ENCODE assay signal across 8 mouse cellular contexts in genomic region chr5:143403221-143404147, GRCm38 (mm10). TPM values are rescaled to one million over a fixed set of nuclear protein-coding genes. Genes with fewer than 3 reads are reported as not detected.
DNase-seq lines count a peak whose midpoint lies in the region; ATAC-seq lines count a peak whose summit lies in the region.

Gene Kdelr2 (plus strand): TSS chr5:143403838.

- no peaks in the 10 kb centered on the region for H3K9me3 ChIP-seq in intestine, embryonic 14.5 days (ENCODE audit: control insufficient read depth, low read length)

- H3K27me3 ChIP-seq in intestine, embryonic 14.5 days (replicated peaks; ENCODE audit: control insufficient read depth, insufficient read depth, low read length) = no peaks in the 10 kb centered on the region

- peak within 1 kb of the TSS; percentile 88 for H3K27ac ChIP-seq in intestine, embryonic 14.5 days (ENCODE audit: low read depth)

- WGBS in intestine, embryonic 14.5 days = under 1% methylated on average over 71 of the region's 72 CpGs

- H3K4me3 ChIP-seq in intestine, embryonic 14.5 days (ENCODE audit: low read depth, low read length) = peak within 1 kb of the TSS; percentile 99

- peaks cover 18% of the 10 kb centered on the region for H3K4me1 ChIP-seq in intestine, embryonic 14.5 days (replicated peaks; ENCODE audit: control insufficient read depth, insufficient read depth, low read length)

- intact Hi-C loops in left cerebral cortex, postnatal 14 days (cut with DNase I) = loop anchor here (5.0 kb wide), 1 partner anchor 59 kb away; the partner anchor contains the start of gene Daglb

- peak within 1 kb of the TSS; percentile 79 for H3K9ac ChIP-seq in intestine, embryonic 14.5 days (ENCODE audit: low read length)

- peak within 1 kb of the TSS; percentile 83 for H3K4me2 ChIP-seq in intestine, embryonic 14.5 days (ENCODE audit: low read length)

- peak; percentile 94 for ATAC-seq in intestine, embryonic 14.5 days (replicated peaks; ENCODE audit: low FRiP score, low TSS enrichment, low read depth)

- peaks cover 32% of the 10 kb centered on the region for H3K36me3 ChIP-seq in intestine, embryonic 14.5 days (ENCODE audit: control insufficient read depth, insufficient read depth, low read length)

- DNase-seq in adrenal gland, adult (ENCODE audit: inconsistent age in 2 of 2, low spot score in 1 of 2) = peak; percentile 94 to 97
- peak; percentile 96 for DNase-seq in embryo, embryonic 10.5 days (ENCODE audit: low spot score)
- peak; percentile 91 for DNase-seq in gastrocnemius, postnatal 25 days
- DNase-seq in intestine, embryonic 14.5 days (ENCODE audit: low spot score) = peak; percentile 92
- DNase-seq in left cerebral cortex, postnatal 14 days (ENCODE audit: low spot score in 2 of 2) = peak; percentile 86 to 92
- DNase-seq in mesoderm, embryonic 11.5 days (ENCODE audit: low read depth, low spot score) = peak; percentile 92
- peak; percentile 87 to 88 for DNase-seq in right cerebral cortex, postnatal 36 days (ENCODE audit: low spot score in 2 of 2)
- peak; percentile 87 for DNase-seq in yolk sac, embryonic 10.5 days (ENCODE audit: low spot score)

RNA-seq across cellular contexts. Expression of gene Kdelr2, which starts in this region (rescaled TPM):
- 10 to 100 TPM; 34.1 to 40.0 TPM for total RNA-seq in gastrocnemius, postnatal 25 days (2021)
- 311 and 337 TPM in 2 replicates for polyA plus RNA-seq in intestine, embryonic 14.5 days (2014; fragmentation: Nextera tagmentation; extraction: Ambion mirVana)
- 10 to 100 TPM; 41.3 to 43.4 TPM for total RNA-seq in left cerebral cortex, postnatal 14 days (2021)

Comparison
In these comparisons a context has a peak if more than half of its experiments do, and no peak if none do; other contexts are left out.
1. Peak in every context shown above with its lines: DNase-seq, ATAC-seq, H3K4me3 ChIP-seq and H3K27ac ChIP-seq.